Mouse (Mus musculus): Measurements from ENCODE around the gene Alpk3. TPM values are rescaled to one million over a fixed set of nuclear protein-coding genes. Genes with fewer than 3 reads are reported as not detected.

Alpk3 gene
- polyA plus RNA-seq, 1 experiment from 2014 or later, result 15.1 TPM

- Histone ChIP-seq H3K4me3 (no peak within 1 kb of the TSS), H3K27me3 (ENCODE audit: insufficient read depth, poor library complexity, severe bottlenecking) (peaks cover 16% of the 10 kb centered on the region), H3K27ac (peak within 1 kb of the TSS; percentile 3), H3K4me1 (peaks cover 40% of the 10 kb centered on the region), H3K36me3 (no peaks in the 10 kb centered on the region), H3K9me3 (no peaks in the 10 kb centered on the region)
- DNase-seq (ENCODE audit: low spot score), result no peak
- WGBS, result 73% methylated on average over 6 of the region's 6 CpGs
Measured at GRCm38 (mm10) chr7:81114555-81114954, 57.2 kb downstream of the Alpk3 start, which contains the start of gene Slc28a1. Gene Slc28a1 (plus strand): TSS chr7:81114799.

- Histone ChIP-seq H3K36me3 (no peaks in the 10 kb centered on the region), H3K27me3 (ENCODE audit: insufficient read depth, poor library complexity, severe bottlenecking) (peaks cover 4% of the 10 kb centered on the region; the same call in 1 of the 2 replicates), H3K27ac (no peak overlapping the region), H3K4me1 (peaks cover 27% of the 10 kb centered on the region), H3K9me3 (no peaks in the 10 kb centered on the region), H3K4me3 (no peak overlapping the region)
- DNase-seq (ENCODE audit: low spot score), result no peak
- WGBS, result 71% methylated on average over 3 of the region's 3 CpGs
Measured at GRCm38 (mm10) chr7:81121099-81121498, 63.7 kb downstream of the Alpk3 start.

- no peak overlapping the region for H3K4me3 ChIP-seq
- DNase-seq (ENCODE audit: low spot score), result no peak
Measured at GRCm38 (mm10) chr7:81122808-81123207, 65.4 kb downstream of the Alpk3 start.

GRCm38 (mm10) chr7:81123553-81123952 lies 66.2 kb downstream of the Alpk3 start:
- no peak for DNase-seq (ENCODE audit: low spot score)
- Histone ChIP-seq H3K9me3 (no peaks in the 10 kb centered on the region), H3K27me3 (ENCODE audit: insufficient read depth, poor library complexity, severe bottlenecking) (no peaks in the 10 kb centered on the region), H3K4me3 (no peak overlapping the region), H3K27ac (no peak overlapping the region), H3K4me1 (peaks cover 23% of the 10 kb centered on the region), H3K36me3 (no peaks in the 10 kb centered on the region)
- WGBS, result 62% methylated on average over 5 of the region's 5 CpGs

More at GRCm38 (mm10) chr7:81122808-81123207, 65.4 kb downstream of the Alpk3 start:
- WGBS, result 75% methylated on average over 2 of the region's 2 CpGs
- Histone ChIP-seq H3K27ac (no peak overlapping the region), H3K27me3 (ENCODE audit: insufficient read depth, poor library complexity, severe bottlenecking) (no peaks in the 10 kb centered on the region), H3K9me3 (no peaks in the 10 kb centered on the region), H3K36me3 (no peaks in the 10 kb centered on the region), H3K4me1 (peaks cover 23% of the 10 kb centered on the region)

GRCm38 (mm10) chr7:81124773-81125172 lies 67.4 kb downstream of the Alpk3 start:
- WGBS, result 63% methylated on average over 8 of the region's 8 CpGs
- H3K27me3 ChIP-seq (ENCODE audit: insufficient read depth, poor library complexity, severe bottlenecking), result no peaks in the 10 kb centered on the region
- no peak overlapping the region for H3K4me3 ChIP-seq
- peak; percentile 92 for DNase-seq (ENCODE audit: low spot score)
- no peaks in the 10 kb centered on the region for H3K36me3 ChIP-seq
- H3K4me1 ChIP-seq, result peaks cover 33% of the 10 kb centered on the region
- no peaks in the 10 kb centered on the region for H3K9me3 ChIP-seq
- H3K27ac ChIP-seq, result peak overlapping the region; percentile 76

GRCm38 (mm10) chr7:81125215-81126175 lies 68.1 kb downstream of the Alpk3 start:
- Histone ChIP-seq H3K27ac (peak overlapping the region; percentile 76), H3K27me3 (ENCODE audit: insufficient read depth, poor library complexity, severe bottlenecking) (no peaks in the 10 kb centered on the region), H3K4me3 (no peak overlapping the region), H3K36me3 (no peaks in the 10 kb centered on the region), H3K4me1 (peaks cover 34% of the 10 kb centered on the region), H3K9me3 (no peaks in the 10 kb centered on the region)
- 69% methylated on average over 10 of the region's 10 CpGs for WGBS
- no peak for DNase-seq (ENCODE audit: low spot score)

- Histone ChIP-seq H3K4me1 (peaks cover 48% of the 10 kb centered on the region), H3K27me3 (ENCODE audit: insufficient read depth, poor library complexity, severe bottlenecking) (no peaks in the 10 kb centered on the region), H3K9me3 (no peaks in the 10 kb centered on the region), H3K27ac (0 out of 2 replicates have a peak overlapping the region, but pooled peaks have one; percentile 48), H3K4me3 (no peak overlapping the region), H3K36me3 (no peaks in the 10 kb centered on the region)
- DNase-seq (ENCODE audit: low spot score), result no peak
- WGBS, result 67% methylated on average over 7 of the region's 7 CpGs
Measured at GRCm38 (mm10) chr7:81131864-81132263, 74.5 kb downstream of the Alpk3 start.

GRCm38 (mm10) chr7:81132851-81133279 lies 75.5 kb downstream of the Alpk3 start:
- DNase-seq (ENCODE audit: low spot score), result no peak
- no peak overlapping the region for H3K4me3 ChIP-seq
- no peaks in the 10 kb centered on the region for H3K36me3 ChIP-seq
- no peaks in the 10 kb centered on the region for H3K9me3 ChIP-seq
- 31% methylated on average over 2 of the region's 2 CpGs for WGBS
- peaks cover 48% of the 10 kb centered on the region for H3K4me1 ChIP-seq
- H3K27ac ChIP-seq, result peak overlapping the region; percentile 73
- H3K27me3 ChIP-seq (ENCODE audit: insufficient read depth, poor library complexity, severe bottlenecking), result no peaks in the 10 kb centered on the region

GRCm38 (mm10) chr7:81133416-81133815 lies 76.0 kb downstream of the Alpk3 start:
- Histone ChIP-seq H3K9me3 (no peaks in the 10 kb centered on the region), H3K4me3 (no peak overlapping the region), H3K27ac (peak overlapping the region; percentile 73), H3K4me1 (peaks cover 48% of the 10 kb centered on the region), H3K36me3 (no peaks in the 10 kb centered on the region), H3K27me3 (ENCODE audit: insufficient read depth, poor library complexity, severe bottlenecking) (no peaks in the 10 kb centered on the region)
- WGBS, result 80% methylated on average over 6 of the region's 6 CpGs
- no peak for DNase-seq (ENCODE audit: low spot score)

GRCm38 (mm10) chr7:81133941-81134340 lies 76.5 kb downstream of the Alpk3 start:
- H3K4me3 ChIP-seq, result no peak overlapping the region; the same call in 1 of the 2 replicates
- H3K36me3 ChIP-seq, result no peaks in the 10 kb centered on the region
- no peaks in the 10 kb centered on the region for H3K27me3 ChIP-seq (ENCODE audit: insufficient read depth, poor library complexity, severe bottlenecking)
- H3K27ac ChIP-seq, result peak overlapping the region; percentile 81; the same call in 1 of the 2 replicates
- WGBS, result 72% methylated on average over 2 of the region's 2 CpGs
- no peaks in the 10 kb centered on the region for H3K9me3 ChIP-seq
- H3K4me1 ChIP-seq, result peaks cover 47% of the 10 kb centered on the region
- no peak for DNase-seq (ENCODE audit: low spot score)

- Histone ChIP-seq H3K27me3 (ENCODE audit: insufficient read depth, poor library complexity, severe bottlenecking) (no peaks in the 10 kb centered on the region), H3K36me3 (no peaks in the 10 kb centered on the region), H3K4me1 (peaks cover 40% of the 10 kb centered on the region), H3K9me3 (no peaks in the 10 kb centered on the region), H3K27ac (peak overlapping the region; percentile 81), H3K4me3 (peak overlapping the region; percentile 24)
- peak; percentile 90 for DNase-seq (ENCODE audit: low spot score)
- 9% methylated on average over 9 of the region's 9 CpGs for WGBS
Measured at GRCm38 (mm10) chr7:81134614-81135067, 77.2 kb downstream of the Alpk3 start.

- no peaks in the 10 kb centered on the region for H3K9me3 ChIP-seq
- no peak for DNase-seq (ENCODE audit: low spot score)
- H3K4me1 ChIP-seq, result peaks cover 31% of the 10 kb centered on the region
- H3K36me3 ChIP-seq, result no peaks in the 10 kb centered on the region
- H3K27ac ChIP-seq, result no peak overlapping the region
- 83% methylated on average over 5 of the region's 5 CpGs for WGBS
- no peak overlapping the region for H3K4me3 ChIP-seq
- H3K27me3 ChIP-seq (ENCODE audit: insufficient read depth, poor library complexity, severe bottlenecking), result no peaks in the 10 kb centered on the region
Measured at GRCm38 (mm10) chr7:81137292-81137691, 79.9 kb downstream of the Alpk3 start.

GRCm38 (mm10) chr7:81139100-81139499 lies 81.7 kb downstream of the Alpk3 start:
- H3K27ac ChIP-seq, result no peak overlapping the region
- no peaks in the 10 kb centered on the region for H3K27me3 ChIP-seq (ENCODE audit: insufficient read depth, poor library complexity, severe bottlenecking)
- peaks cover 13% of the 10 kb centered on the region for H3K4me1 ChIP-seq
- no peak overlapping the region for H3K4me3 ChIP-seq
- WGBS, result 75% methylated on average over 7 of the region's 7 CpGs
- no peaks in the 10 kb centered on the region for H3K36me3 ChIP-seq
- DNase-seq (ENCODE audit: low spot score), result no peak
- no peaks in the 10 kb centered on the region for H3K9me3 ChIP-seq
